Mouse (Mus musculus) erythroblast, embryonic 14.5 days (primary cell): ENCODE measurements around the gene Akirin1.

Experiments
- GATA1 ChIP-seq: IDR thresholded peaks from 2 replicates; pipeline ENCODE4 v1.6.1; 2012; ENCODE audit warnings: low read length, inconsistent platforms, mixed read lengths
- TAL1 ChIP-seq: IDR thresholded peaks from 3 replicates; pipeline ENCODE4 v1.6.1; 2012; ENCODE audit warnings: low read length, inconsistent platforms, mixed read lengths

GRCm38 (mm10) chr4:123745221-123745775, 4.8 kb downstream of the Akirin1 start:
- TF ChIP-seq TAL1: no peak
- TF ChIP-seq GATA1: no peak
